Mouse (Mus musculus) left cerebral cortex, postnatal 14 days (tissue): ENCODE measurements around the gene Jag1. TPM values are rescaled to one million over a fixed set of nuclear protein-coding genes. Genes with fewer than 3 reads are reported as not detected.
A peak's percentile ranks its signal among the peaks of the same experiment; 100 is the strongest.

Experiments
- DNase-seq, 2 experiments: peaks; one replicate each; pipeline ENCODE4 v3.0.0; 2021 to 2022; ENCODE audit warnings: low spot score in 2 of 2, mixed read lengths in 1 of 2
- intact Hi-C: fragments of 180-260 bp; cut with DNase I; formaldehyde crosslinking; loops from one replicate; pipeline ENCODE4 v1.15.1; 2025
- total RNA-seq, 2 experiments: library from RNA; stranded (reverse); gene quantifications; 2 replicates each; pipeline ENCODE4 v1.2.3; 2021

Gene Jag1
- total RNA-seq, 2 experiments from 2014 or later = 6.0 to 6.5 TPM

GRCm38 (mm10) chr2:137107946-137108345 is 8.5 kb downstream of the Jag1 start:
- intact Hi-C loops = no loop called here
- no peak for DNase-seq

DNA sequence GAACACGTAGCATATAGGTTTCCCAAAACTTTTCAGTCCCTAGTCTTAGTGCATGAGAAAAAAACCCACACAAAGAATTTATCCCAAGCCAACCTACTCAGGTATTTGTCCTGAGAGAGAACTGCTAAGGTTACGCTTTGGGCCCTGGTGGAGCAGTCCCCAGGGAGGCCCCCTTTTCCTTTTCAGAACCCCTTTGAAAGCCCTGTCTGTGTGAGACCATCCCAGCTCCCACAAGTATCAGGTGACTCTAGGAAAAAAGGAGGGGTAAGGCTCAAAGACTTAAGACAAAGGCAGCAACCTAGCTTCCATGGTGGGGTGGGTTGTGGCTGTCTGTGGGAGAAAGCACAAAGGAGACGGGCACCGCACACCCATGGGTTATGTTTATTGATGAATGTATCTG is 9.2 kb downstream of the Jag1 start:
- no peak for DNase-seq
- intact Hi-C loops = no loop called here

- no peak for DNase-seq
- intact Hi-C loops = no loop called here
Measured at GRCm38 (mm10) chr2:137101074-137101473, 15.4 kb downstream of the Jag1 start.

- no peak for DNase-seq
- intact Hi-C loops = no loop called here
Measured at GRCm38 (mm10) chr2:137099211-137099734, 17.2 kb downstream of the Jag1 start.

GRCm38 (mm10) chr2:137098269-137099035 is 18.0 kb downstream of the Jag1 start:
- no peak for DNase-seq
- intact Hi-C loops = no loop called here

GRCm38 (mm10) chr2:137096981-137097460 is 19.4 kb downstream of the Jag1 start:
- intact Hi-C loops = no loop called here
- DNase-seq = no peak

DNA sequence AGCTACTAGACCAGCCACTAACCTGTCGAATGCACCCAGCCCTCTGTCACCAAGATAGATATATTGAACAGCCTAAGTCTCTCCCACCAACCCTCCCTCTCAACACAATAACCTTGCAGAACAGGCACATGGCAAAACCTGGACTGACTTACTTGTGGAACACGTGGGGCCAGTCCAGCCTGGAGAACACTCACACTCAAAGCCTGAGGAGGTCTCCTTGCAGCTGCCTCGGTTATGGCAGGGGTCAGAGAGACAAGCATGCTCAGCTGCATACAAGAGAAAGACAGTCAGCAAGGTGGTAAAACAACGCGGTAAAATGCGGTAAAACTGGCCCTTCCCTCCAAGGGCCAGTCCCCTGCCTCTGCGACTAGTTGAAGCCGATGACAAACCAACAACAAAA is 22.1 kb downstream of the Jag1 start:
- no peak for DNase-seq
- intact Hi-C loops = no loop called here

- intact Hi-C loops = no loop called here
- DNase-seq = no peak
Measured at GRCm38 (mm10) chr2:137093298-137093630, 23.2 kb downstream of the Jag1 start.

DNA sequence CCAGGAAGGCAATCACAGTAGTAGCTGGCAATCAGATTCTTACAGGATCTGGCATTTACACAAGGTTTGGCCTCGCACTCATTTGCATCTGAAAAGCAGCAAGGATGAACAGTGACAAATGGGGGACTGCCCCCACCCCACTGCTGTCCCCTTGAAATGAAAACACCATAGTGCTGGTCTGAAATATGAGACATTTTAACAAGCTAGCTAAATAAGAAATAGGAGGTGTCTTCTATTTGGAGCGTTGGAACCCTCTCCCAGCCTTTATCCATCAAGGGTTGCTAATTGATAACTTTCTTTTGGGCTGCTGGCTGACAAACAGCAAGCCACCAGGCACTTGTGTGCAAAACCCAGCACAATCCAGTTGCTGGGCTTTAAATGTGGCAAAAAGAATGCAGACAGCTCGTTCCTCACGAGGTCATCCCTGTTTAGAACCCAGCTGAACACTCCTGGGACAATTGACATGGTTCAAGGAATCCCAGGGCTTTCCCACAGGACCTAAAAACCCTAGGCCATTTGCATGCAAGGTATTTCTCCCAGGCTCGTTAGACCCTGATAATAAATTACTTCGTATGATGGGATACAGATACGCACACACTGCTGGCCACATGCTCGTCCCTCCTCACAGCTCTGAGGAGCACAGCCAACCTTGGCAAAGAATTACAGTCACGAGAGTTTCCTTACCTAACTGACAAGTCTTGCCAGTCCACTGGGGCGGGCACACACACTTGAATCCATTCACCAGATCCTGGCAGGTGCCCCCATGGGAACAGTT is 23.7 kb downstream of the Jag1 start:
- intact Hi-C loops = no loop called here
- no peak for DNase-seq

DNA sequence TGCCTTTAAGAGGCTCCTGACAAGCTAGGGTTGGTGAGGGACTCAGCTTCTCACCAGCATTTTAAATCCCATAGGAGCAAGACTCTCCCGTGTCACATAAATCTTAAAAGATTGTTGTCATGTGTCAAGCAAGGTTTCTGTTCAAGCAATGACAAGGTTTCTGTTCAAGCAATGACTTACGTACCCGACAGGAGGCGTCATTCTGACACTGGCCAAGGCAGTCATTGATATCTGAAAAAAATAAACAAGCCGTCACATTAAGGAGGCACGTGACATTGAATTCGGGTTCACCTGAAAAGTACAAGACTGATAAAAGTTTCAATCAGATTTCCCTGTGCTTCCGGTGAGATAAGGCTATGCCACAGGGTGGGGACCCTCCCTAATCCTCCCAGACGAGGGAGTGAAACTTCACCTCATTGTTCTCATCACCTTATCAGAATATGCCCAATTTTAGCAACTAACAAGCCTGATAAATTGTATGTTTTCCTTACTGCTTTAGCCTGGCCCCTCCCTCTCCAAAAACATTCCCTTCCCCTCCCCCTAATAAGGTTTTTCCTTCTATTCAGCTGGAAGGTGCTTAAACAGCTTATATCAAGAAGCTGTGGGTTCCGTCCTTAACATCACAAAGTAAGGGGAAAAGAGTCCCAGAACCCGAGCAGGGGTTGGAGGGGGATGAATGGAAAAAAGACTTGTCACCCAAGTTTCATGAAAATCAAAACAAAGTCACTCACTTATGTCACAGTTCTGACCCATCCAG is 24.5 kb downstream of the Jag1 start:
- no peak for DNase-seq

DNA sequence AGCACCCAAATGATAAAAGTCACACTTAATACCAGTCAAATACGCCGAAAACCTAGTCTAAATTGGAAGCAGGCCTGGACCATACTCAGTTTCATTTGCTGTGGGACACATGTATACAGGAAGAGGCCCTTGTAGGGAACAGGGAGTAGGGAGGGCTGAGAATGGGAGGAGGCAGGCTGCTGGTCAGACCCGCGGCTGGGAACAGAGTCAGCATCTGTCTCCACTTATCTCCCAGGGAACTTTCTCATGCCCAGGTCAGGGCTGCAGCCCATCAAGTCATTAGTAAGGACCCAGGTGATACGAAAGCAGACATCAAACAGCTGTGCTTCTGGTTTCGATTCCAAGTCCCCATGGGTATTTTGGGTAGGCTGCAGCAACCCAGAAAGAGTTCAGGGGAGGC is 28.7 kb downstream of the Jag1 start:
- DNase-seq = no peak
- intact Hi-C loops = loop anchor here (10.0 kb wide), 1 partner anchor 173 kb away; no protein-coding TSS in a partner anchor

More for the DNA sequence above, 24.5 kb downstream of the Jag1 start:
- intact Hi-C loops = no loop called here

DNA sequence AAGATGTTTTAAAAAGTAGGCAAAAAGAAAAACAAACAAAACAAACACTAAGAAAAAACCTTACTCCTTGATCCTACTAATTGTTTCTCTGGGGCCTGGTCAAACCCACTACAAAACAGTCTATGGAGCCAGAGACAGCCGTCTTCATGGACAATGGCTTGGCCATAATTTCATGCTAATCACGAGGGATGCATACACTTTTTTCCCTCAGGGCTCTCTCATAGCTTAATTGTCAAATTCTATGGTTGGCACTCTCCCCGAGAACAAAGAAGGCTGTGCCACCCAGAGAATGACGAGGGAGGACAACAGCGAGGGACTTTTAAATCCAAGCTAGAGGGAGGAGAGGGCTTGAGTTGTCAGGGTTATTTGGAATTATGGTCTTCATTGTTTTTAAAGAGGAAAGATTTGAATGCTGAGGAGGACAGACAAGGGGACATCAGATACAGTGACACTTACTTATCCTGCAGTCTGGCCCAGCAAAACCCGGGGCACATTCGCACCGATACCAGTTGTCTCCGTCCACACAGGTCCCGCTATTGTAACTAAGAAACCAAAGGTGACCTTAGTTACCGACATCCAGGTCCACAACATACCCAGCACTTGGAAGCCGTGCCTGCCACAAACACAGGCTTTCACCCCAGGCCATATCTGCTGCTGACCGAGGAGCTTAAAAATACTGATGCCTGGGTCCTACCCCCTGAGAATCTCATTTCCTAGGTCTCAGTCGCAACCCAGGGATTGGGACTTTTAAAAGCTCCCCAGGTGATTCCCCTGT is 29.6 kb downstream of the Jag1 start:
- DNase-seq = no peak
- intact Hi-C loops = loop anchor here (10.0 kb wide), 1 partner anchor 172 kb away; no protein-coding TSS in a partner anchor

DNA sequence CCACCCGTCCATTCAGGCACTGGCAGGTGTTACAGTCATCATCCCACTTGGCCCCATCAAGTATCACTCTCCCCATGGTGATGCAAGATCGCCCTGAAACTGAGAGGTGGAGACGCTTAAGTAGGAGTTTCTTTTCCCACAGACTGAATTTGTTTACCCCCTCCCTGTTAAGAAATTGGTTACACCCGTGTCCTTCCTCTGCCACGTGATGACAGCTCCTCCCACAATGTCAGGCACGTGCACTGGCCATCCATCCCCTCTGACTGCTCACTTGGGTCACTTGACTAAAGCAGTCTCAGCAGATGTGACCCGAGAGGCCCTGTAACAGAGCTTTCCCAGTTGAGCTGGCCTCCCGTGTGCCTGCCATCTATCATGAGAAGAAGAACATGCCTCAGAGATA is 31.2 kb downstream of the Jag1 start:
- no peak for DNase-seq
- intact Hi-C loops = loop anchor here (10.0 kb wide), 1 partner anchor 170 kb away; no protein-coding TSS in a partner anchor

- peak; percentile 34 to 72 for DNase-seq
- intact Hi-C loops = loop anchor here (10.0 kb wide), 1 partner anchor 168 kb away; no protein-coding TSS in a partner anchor
Measured at GRCm38 (mm10) chr2:137082896-137083620, 33.4 kb downstream of the Jag1 start.

GRCm38 (mm10) chr2:137081001-137081400 is 35.4 kb downstream of the Jag1 start:
- intact Hi-C loops = loop anchor here (10.0 kb wide), 1 partner anchor 166 kb away; no protein-coding TSS in a partner anchor
- no peak for DNase-seq

DNA sequence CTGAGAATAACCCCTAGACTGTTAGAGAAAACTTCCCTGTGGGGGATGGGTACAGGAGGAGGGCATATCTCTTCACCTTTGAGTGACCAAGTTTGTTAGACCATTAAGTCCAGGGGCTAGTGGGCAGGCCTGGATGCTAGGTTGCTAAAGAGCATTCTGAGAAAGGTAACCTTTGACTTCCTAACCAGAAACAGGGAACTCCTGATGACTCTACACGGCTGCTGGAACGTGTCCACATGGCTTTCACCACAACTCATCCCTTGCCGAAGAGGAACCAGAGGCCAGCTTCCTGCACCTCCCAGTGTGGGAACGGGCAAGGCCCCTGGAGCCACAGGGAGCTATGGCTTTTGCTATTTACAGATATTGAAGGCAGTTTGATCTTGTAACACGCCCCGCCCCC is 36.0 kb downstream of the Jag1 start:
- DNase-seq = no peak
- intact Hi-C loops = loop anchor here (10.0 kb wide), 1 partner anchor 166 kb away; no protein-coding TSS in a partner anchor

- DNase-seq = no peak
- intact Hi-C loops = loop anchor here (10.0 kb wide), 1 partner anchor 165 kb away; no protein-coding TSS in a partner anchor
Measured at GRCm38 (mm10) chr2:137079721-137080320, 36.6 kb downstream of the Jag1 start.

DNA sequence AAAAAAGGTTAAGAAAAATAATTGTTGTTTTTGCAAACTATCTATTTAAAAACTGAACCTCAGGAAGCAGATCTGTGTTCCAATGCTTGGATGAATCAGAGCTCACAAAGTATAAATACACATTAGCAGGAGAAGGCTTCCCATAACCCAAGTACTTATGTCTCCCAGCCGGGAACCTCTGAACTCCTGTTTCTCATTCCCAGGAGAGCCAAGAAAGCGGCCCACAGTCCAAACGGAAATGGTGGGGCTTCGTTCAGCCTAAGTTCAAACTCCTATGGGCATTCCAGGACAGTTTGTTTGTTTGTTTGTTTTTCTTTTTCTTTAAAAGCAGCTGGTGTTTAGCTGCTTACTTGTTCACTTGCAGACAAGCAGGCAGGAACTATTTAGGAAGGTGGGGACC is 37.7 kb downstream of the Jag1 start:
- intact Hi-C loops = no loop called here

More for the DNA sequence above, 37.7 kb downstream of the Jag1 start:
- no peak for DNase-seq
